Mouse (Mus musculus): ENCODE measurements around the gene Hspd1.
A peak's percentile ranks its signal among the peaks of the same experiment; 100 is the strongest.
"Not testable (repeated sequence)": the region's sequence is repeated elsewhere in the genome, so short reads cannot be mapped to it uniquely, and the experiment has no call there.

The Hspd1 gene

DNA sequence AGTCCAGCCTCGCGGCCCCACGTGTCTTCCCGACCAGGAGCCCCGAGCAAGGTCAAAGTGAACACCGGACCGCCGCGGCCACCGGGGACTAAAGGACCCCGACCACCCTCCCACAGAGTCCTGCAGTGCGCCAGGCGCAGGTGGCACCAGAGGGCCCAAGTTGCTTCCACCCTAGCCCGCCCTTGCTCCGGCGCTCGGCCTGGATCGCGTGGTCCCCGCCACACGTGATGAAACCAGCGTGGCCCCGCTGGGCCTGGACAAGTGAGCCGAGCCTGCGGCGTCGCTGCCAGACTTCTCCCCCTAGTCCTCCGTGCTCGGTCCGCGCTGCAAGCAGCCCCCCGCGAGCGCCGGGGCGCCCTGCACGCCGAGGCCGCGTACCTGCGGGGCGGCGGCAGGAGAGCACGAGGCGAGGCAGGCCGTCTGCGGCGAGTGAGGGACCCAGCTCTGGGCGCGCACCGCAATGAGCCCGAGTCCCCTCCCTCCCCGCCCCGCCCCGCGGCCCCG is 590 bp downstream of the Hspd1 start:
- DNase-seq (ENCODE audit: low read depth, low spot score): no peak

DNA sequence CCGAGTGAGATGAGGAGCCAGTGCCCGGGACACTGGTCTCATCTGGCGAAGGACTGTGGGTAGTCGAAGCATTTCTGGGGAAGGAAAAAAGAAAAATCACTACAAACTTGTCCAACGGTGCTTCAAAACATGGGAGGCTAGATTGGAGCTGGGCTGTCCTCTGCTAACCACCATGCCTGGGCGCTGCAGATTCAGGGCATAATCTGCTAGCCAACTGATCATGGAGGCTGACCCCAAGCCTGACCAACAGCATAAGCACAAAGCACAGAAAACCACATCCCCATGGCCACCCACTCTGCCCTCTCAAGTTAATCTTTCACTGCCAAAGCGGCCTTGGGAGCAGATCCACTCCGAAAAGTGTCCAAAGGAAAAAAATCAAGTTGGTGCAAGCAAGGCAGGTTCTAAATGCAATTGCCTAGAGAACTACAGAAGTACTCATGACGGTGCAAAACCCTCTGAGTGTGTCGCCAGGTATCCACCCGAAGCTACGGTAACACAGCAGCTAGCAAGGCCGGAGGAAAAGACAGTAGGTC is 1.1 kb downstream of the Hspd1 start:
- DNase-seq (ENCODE audit: low read depth, low spot score): peak; percentile 41

DNA sequence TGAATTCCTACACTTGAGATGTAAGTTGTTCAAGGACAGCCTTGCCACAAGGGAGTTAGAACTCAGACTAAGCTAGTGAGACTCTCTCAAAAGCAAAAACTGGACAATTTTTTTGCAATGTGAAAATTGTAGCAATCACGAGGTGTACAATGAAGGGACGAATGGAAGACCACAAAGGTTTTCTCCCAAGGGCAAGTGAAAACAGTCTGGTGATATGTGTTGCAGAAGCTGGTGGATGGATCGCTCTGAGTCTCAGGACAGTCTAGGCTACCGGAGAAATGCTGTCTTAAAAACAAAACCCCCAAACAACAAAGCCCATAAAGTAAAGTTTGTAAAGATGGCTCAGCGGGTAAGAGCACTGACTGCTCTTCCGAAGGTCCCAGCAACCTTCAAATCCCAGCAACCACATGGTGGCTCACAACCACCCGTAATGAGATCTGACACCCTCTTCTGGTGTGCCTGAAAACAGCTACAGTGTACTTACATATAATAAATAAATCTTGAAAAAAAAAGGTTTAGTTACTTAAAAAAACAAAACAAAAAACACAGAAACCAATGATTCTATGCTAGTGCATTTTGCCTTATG is 2.2 kb downstream of the Hspd1 start:
- no peak for DNase-seq (ENCODE audit: low read depth, low spot score)

DNA sequence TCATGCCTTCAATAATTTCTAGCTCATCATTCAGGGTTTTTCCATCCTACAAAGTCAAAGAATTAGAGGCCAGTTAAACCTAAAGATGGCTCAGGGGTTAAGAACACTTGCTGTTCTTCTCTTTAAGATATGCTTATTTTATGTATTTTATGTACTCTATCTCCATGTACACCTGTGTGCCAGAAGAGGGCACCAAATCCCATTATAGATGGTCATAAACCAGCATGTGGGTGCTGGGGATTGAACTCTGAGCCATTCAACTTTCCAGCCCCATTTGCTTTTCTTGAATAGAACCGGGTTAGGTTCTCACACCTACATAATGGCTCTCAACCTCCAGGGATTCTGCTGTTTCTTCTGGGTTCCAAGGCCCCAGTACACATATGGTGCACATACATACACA is 5.9 kb downstream of the Hspd1 start:
- DNase-seq (ENCODE audit: low read depth, low spot score): no peak

DNA sequence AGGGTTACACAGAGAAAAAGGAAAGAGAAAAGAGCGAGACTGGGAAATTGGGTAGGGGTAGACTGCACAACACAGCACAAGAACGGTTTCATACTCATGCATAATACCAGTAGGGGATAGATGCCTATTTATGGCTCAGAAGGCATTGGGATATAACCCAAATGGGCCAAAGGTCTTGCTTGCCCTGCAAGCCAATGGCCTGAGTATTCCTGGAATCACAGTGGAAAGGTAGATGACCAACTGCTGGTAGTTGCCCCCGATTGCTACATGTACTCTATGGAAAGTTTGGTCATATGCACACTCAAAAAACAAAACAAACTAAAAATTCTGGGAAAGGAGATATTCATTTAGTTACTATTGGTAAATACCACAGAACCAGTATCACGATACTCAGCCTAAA is 8.4 kb downstream of the Hspd1 start:
- DNase-seq (ENCODE audit: low read depth, low spot score): no peak

DNA sequence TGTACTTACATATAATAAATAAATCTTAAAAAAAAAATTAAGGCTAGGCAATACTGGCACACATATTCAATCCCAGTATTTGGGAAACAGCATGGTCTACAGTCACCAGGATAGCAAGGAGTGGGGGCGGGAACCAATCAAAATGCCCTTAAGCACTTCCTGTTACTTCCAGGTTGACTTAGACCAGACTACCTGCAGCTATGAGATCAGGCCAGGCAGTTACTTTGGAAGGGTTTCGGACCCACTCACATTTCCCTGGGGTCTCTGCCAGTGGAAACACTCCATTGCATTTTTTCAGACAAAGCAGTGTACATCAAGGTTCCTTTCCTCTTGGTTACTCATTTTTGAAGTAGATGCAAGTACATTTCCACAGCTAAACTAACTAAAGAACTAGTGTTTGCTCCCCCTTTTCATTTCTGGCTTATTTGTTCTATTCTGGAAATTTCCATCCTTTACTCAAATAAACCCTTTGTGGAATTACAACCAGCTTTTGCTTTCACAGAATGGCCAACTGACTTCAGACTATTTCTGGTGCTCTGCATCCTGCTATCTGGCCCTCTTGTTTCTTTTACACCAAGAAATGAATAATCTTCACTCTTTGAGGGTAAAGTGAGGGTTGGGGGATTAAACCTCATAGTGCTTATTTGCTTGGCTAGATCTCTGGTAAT is 11.1 kb downstream of the Hspd1 start:
- DNase-seq (ENCODE audit: low read depth, low spot score): no peak

DNA sequence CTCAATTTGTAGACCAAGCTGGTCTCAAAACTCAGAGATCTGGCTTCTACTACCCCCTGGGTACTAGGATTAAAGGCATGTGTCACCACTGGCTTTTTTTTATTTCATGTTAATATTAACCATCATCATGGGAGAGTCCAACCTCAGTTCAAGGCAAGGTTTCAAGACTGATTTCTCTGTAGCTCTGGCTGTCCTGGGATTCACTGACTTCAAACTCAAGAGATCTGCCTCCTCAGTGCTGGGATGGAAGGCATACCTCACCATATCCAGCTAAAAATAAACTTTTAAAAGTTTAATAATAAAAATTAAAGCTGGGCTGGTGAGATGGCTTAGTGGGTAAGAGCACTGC is 11.7 kb downstream of the Hspd1 start:
- no peak for DNase-seq (ENCODE audit: low read depth, low spot score)

DNA sequence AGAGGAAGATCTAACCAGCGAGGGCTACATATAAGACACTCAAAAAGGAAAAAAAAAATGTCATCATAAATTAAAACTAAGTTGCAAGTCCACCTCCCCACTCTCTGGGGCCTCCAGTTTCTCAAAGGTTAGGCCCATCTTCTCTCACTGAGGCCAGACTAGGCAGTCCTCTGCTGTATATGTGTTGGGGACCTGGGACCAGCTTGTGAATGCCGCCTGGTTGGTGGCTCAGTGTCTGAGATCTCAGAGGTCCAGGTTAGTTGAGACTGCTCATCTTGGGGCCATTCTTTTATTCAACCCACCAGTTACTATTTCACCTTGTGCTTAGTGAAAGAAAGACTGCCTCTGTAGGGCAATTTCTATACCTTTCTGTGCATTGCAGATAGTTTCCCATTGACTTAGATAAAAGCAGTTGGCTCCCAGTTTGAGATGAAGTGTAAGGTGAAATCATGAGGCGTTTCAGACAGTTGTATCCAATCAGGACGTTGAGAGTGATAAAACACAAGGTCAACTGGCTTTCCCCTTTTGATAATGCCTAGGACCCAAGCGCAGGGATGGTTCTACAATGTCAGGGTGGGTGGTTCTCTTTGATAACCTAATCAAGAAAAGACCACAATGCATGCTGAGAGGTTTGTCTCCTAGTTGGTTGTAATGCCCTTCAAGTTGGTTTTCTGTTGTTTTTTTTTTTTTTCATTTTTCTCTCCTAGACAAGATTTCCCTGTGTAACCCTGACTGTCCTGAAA is 12.2 kb downstream of the Hspd1 start:
- DNase-seq (ENCODE audit: low read depth, low spot score): no peak

DNA sequence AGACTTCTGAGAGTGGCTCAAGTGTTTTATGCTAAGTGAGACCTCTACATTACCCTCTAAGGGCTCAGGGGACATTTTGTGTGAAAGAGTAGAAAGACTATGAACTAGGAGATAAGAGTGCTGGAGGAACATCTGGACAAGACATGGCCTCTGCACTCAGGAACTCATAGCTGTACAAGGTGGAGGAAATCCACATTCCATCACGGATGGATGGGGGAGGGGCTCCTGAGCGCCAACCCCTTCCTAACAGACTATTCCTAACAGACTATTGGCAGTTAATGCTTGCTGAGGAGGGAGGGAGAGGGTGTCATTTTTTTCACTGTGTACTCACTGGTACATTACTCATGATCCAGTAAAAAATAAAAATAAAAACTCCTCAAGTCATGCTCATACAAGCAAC is 13.3 kb downstream of the Hspd1 start:
- no peak for DNase-seq (ENCODE audit: low read depth, low spot score)

DNA sequence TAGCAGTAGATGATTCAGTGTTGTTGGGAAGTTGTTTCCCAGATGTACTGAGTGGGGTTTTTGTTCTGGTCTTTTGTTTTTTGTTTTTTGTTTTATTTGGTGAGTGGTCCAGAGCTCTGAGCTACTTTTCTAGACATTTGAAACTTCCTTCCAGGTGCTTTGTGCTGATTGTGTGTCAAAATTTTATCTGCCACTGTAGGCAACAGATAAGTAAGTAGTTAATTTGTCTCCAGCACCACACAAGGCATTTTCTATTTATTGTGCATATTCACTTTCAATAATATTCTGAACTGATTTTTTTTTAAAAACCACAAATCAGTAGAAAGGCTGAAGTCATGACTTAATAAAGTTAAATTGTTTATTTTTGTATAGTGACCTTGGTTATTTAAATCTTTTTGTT is 15.7 kb downstream of the Hspd1 start:
- DNase-seq (ENCODE audit: low read depth, low spot score): not testable (repeated sequence)

DNA sequence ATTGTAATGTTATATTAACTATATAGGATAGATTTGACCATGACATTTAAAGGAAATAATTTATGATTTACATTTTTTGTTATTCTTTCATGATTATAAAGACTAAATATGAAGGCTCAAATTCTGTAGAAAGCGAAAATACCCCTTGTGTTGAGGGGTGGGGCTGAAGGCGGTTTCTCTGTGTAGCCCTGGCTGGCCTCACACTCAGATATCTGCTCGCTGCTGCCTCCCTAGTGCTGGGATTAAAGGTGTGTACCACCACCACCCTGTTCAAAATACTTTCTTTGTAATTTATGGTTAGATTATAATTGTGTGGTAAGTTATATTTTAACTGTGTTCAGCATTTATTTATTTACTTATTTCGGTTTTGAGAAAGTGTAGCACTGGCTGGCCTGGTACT is 26.3 kb downstream of the Hspd1 start:
- no peak for DNase-seq (ENCODE audit: low read depth, low spot score)

DNA sequence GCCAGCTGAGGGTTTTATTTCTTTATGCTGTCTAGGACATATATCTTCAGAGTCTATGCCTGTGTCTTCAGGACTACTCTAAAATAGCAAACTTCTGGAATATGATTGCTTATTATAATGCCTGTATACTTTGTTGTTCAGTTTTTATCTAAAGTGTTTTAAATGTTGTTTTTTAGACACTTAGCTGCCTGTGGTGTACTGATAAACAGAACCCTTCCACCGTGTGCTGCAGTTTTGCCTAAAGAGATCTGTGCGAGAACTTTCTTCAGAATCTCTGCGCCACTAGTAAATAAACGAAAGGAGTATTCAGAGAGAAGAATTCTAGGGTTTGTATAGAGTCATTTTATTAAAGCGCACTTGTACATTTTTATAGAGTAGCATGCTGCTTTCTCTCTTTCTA is 26.9 kb downstream of the Hspd1 start:
- no peak for DNase-seq (ENCODE audit: low read depth, low spot score)

DNA sequence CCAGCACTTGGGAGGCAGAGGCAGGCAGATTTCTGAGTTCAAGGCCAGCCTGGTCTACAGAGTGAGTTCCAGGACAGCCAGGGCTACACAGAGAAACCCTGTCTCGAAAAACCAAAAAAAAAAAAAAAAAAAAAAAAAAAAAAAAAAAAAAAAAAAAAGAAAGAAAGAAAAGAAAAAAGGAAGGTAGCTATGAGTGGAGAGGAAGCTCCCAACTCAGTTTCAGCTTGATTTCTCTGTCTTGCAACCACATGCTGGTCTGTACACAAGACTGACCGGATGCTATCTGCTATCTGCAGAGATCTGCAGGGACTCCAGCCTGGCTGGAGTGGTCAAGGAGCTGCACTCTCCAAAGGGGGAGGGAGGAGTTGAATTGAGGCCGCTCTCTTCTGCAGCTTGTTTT is 29.7 kb downstream of the Hspd1 start:
- not testable (repeated sequence) for DNase-seq (ENCODE audit: low read depth, low spot score)

DNA sequence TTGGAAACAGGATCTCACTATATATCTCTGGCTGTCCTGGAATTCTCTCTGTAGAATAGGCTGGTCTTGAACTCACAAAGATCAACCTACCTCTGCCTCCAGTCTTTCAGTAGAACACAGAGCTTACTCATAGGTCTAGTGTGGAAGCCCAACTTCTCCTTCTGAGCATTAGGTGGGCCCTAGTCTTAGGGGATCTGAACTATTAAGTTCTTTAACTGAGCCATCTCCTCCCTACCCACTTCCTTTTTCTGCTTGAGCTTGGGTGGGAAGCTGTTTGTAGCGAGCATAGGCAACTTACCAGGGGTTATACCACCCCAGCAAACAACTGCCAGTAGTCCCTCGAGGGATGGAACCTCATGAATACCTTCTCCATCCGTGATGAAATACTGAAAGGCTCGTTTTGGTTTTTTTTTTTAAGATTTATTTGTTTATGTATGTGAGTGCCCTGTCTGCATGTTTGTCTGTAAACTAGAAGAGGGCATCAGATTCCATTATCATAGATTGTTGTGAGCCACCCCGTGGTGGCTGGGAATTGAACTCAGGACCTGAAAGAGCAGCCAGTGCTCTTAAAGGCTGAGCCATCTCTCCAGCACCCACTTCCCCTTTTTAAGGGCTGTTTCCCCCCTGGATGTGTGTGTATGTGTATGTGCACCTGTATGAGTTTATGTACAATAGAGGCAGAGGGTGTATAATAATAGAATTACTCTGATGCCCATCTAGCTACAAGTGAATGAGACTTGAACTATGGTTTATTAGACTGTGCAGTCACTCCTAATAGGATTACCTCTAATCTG is 32.5 kb downstream of the Hspd1 start:
- DNase-seq (ENCODE audit: low read depth, low spot score): no peak

DNA sequence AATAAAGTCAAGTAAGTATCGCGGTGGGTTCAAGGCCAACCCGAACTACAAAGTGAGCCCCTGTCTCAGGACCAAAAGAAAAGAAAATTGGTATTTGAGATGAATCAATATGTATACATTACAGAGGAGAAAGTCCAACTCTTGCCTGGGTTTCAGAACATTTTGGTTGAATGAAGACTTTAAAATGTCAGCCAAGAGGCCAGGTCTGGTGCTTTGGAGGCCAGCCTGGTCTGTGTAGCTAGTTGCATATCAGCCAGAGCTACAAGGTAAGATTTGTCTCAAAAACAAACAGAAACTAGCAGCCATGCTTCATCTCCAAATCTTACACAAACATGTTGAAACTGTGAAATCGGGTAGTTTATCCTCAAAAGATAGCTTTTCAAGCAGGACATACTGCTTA is 34.4 kb downstream of the Hspd1 start:
- no peak for DNase-seq (ENCODE audit: low read depth, low spot score)

DNA sequence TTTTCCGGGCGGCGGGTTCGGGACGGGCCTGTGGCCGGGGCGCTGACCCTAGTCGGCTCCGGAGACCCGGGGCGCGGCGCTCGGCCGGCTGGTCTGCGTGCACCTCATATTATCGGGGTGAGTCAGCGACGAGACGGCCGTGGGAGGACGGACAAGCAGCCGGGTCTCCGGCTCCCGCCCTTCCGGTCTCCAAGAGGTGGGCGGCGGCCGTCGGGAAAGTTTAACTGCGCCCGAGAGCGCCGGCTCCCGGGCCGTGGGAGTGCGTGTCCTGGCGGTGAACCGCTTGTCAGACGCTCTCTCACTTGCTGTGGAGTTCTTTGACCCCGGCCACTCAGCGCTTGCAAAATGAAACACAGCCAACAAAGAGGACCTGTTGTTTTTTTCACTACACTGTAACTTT is 35.0 kb downstream of the Hspd1 start:
- DNase-seq (ENCODE audit: low read depth, low spot score): peak; percentile 74

DNA sequence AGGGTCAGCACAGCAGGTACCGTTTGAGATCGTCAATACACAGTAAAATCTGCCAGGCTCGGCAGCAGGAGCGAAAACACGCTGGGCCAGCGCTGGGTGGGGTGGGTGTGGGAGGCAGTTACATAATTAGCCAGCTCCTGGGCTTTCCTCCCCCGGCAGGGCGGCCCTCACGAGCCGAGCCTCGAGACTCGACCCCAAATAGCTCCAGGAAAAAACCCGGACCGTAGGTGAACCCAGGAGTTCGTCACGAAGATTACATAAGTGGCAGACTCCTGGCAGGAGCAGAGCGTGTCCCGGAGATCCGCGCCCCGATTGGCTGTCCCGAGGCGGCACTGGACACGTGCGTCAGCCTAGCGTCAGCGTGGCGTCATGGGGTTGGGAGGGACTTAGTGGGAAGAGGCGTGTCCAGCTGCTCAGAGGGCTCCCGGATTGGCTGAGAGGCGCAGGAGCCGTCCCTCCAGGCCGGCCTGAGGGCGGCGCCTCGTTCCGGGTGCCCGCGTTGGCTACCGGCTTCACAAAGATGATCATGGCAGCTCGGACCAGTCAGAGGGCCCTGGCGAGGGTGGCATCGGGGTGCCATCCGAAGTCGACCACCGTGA is 35.6 kb downstream of the Hspd1 start, which contains the start of gene Coq10b:
TSS of gene Coq10b (plus strand) at position 416 of the 599 bp plus-strand sequence.
- DNase-seq (ENCODE audit: low read depth, low spot score): peak; percentile 96

DNA sequence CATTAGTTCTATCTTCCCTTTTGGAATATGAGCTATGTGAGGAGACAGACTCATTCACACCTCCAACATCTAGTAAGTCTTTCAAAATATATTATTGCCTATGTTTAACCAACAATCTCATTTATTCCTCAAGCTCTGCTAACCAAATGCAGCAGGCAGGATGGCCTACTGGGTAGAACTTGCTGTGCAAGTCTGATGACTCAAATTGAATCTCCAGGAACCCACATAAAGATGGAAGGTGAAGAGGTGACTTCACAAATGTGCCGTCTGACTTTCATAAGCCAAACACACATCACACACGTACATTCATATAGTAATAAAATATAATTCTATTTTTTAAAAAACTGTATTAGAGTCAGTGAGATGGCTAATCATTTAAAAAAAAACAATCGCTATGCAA is 36.4 kb downstream of the Hspd1 start:
- no peak for DNase-seq (ENCODE audit: low read depth, low spot score)

DNA sequence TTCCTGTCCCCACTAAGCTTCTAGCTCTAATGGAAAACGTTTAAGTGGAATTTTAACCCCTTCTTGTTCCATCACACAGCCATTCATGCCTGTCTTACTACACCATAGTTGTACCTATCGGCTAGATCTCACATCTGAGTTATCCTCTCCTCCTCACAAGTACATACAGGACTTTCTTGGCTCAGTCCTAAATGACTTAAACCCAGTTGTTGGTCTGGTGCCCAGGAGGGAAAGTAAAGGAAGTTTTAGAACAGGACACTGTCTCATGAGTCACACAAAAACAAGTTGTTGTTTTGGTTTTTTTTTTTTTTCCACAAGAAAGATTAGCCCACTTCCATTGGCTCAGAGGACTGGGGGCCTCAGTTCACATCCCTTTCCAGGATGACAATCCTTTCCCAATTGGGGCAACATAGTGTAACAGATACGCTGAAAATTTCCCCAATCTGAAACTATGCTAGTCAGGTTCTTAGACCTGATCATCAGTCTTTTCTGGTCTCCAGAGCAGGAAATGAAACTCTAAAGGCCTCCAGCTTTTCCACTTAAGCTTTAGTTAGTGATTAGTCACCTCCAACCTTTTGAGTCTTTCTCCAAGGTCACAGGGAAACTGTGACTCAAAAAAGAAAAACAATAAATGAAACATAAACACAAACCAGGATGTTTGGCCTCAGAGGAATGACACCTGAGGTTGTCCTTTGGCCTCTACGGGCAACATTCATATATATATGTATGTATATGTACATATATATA is 39.0 kb downstream of the Hspd1 start:
- no peak for DNase-seq (ENCODE audit: low read depth, low spot score)

DNA sequence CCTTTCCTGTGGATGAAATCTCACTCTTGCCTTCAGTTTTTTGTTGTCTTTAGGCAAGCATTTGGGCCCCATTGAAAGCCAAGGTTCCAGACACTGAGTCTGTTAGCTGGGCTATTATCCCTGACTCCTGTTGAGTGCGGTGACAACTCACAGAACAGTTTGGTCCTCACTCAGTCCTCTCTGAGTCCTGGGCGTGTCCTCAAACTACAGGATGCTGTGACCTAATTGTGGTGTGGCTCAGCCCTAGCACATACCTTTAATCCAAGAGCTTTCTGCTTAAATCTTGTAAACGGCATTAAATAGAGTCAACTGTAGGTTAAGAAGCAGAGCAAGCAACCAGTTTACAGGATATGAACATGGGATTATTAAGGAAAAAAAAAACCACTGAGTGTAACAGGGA is 44.9 kb downstream of the Hspd1 start:
- no peak for DNase-seq (ENCODE audit: low read depth, low spot score)

DNA sequence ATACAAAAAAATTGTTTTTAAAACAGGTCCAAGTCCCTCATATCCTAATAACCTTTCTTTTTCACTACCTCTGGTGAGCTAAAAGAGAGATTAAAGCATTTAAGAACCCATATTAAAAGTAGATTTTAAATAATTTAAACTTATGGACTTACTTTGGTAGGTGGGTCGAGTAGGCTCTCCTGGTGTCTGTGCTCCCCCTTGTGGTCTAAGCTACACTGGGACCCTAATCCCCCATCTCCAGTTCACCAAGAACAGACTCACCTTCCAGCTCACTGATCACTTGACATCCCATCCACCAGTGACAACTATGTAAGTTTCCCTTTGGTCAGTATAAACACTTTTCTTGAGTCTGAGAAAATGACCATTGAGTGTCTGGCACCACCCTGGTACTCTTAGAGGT is 45.8 kb downstream of the Hspd1 start:
- DNase-seq (ENCODE audit: low read depth, low spot score): no peak
